Mouse (Mus musculus) cerebellum, adult 11-12 months (tissue): Measurements from ENCODE around the gene Col6a3.
A peak's percentile ranks its signal among the peaks of the same experiment; 100 is the strongest.

Experiments
- DNase-seq: peaks from one replicate; pipeline ENCODE4 v3.0.0; 2022

The Col6a3 gene

DNA sequence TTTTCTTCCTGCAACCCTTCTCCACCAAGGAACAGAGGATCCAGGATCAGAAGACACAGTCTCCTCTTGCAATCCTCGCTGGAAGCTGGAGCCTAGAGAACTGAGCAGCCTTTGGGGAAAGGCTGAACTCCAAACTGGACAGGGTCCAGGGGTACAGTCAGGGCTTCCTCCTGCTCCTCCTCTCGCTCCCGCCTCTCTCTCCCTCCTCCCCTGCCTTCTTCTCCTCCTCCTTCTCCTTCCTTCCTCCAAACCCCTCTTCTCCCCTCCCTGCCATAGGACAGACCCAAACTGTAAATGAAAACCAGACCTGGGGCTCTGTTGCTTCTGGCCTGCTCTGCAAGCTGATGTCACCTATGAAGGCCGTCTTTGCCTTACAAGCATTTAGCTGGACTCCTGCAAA lies at the start of gene Col6a3:
Col6a3 (minus strand) TSS at position 136 of the 400 bp plus-strand sequence.
- no peak for DNase-seq

DNA sequence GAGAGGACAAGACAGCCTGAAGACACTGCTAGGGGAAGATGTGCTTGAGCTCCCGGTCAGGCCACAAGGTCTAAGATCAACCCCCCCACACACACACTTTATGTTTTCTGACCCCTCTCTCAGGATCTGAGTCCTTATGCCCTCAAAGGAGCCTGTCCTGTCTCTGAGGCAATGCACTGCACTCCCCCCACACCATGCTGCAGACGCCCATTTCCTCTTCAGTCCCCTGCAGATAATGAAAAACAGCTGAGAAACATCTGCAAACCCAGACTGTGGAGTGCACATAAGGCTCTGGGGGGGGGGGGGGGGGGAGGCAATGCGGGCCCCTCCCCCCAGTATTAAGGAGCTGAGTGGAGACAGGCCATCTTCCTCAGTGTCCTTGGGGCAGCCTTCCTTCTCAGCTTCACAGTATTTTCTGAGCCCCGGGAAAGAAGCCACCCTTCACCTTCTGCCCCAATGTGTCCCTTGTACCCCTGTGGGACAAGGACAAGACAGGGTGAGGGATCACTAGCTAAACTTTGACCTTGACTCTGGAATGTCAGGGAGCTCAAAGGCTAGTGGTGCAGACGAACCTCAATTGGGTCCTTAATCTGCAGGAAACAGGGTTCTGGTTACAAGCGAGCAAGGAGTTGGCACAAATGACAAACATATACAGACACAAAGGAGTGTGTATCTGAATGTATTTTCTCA lies 42.1 kb upstream of the Col6a3 start:
- no peak for DNase-seq

DNA sequence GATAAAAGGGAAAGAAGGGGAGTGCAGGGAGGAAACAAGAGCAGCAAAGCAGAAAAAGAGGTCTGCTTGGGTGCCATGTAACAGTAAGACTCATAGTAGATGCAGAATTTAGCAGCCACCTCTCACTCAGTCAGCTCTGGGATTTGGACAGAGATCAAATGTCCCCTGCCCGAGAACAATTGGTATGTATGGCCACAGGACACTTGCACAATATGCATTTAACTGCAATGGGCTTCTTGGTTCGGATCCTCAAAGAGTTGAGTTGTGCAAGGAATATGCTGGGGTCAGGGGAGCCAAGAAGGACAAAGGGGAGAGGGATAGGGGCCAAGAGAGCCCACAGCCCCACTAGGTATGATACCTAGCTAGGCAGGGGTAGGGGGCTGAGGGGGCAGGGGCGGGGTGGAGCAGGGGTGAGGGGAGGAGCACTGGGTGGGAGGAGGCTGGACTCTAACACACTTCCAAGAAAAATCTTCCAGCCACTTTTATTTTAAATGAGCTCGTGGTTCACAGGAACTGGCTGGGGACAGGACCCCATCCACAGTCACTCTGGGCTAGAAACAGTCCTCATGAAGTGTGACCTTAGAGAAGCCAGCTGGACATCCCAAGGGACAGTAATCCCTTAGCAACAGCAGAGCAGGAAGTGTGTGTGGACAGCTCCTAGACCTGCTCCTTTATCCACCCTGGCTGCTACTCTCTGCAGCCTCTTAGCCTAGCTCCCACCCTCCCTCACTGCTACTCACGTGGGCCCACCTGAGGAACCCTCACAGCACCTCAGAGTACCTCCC lies 32.9 kb upstream of the Col6a3 start:
- DNase-seq: no peak

DNA sequence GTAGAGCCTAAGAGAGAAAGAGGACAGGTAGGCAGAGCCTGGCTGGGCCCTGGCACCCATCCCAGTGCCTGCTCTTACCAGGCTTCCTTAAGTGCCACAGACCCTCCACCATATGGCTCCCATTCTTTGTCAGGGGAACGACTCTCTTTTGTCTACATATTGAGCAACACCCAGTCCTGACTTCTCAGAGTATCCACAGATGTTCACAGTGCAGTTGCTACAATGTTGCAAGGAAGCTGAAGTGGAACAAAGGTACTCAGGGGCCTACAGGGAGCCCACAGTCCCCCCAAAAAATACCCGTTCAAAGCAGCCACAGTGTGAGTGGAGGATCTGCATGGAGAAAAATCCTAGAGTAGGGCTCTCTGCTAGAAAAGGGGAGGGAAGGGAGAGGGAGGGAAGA lies 32.2 kb upstream of the Col6a3 start:
- no peak for DNase-seq

DNA sequence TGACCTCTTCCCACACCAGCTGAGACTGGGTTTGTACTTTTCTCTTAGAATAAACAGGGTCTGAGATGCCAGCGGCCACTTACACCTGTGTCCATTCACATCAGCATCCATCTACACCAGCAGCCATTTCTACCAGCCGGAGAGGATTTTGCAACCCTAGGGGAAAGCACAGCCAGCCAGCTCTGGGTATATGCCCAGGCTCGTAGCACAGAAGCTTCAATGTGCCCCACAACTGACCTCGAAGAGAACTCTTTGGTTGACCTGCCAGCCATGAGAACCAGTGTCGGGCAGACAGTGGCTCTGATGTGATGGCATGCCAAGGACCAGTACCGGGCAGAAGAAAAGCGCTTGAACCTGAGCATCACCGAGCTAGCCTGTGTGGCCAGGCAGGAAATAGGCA lies 31.6 kb upstream of the Col6a3 start:
- no peak for DNase-seq

DNA sequence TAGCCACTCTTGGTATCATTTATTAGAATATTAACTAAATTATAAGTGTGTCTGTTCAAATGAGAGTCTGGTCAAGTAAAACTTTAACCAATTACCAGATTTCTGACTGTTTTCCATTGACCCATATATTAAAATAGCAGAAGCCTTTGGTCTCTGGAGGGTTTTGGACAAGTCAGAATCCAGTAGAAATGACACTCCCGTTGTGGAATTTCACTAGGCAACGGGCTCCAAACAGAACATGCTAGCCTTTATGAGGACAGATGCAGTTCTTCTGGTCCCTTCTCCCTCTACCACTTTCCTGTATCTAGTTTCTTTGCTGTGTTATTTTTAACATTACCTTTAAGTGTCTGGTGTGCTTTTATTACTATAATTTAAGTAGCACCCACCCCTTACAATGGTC lies 26.8 kb upstream of the Col6a3 start:
- no peak for DNase-seq

DNA sequence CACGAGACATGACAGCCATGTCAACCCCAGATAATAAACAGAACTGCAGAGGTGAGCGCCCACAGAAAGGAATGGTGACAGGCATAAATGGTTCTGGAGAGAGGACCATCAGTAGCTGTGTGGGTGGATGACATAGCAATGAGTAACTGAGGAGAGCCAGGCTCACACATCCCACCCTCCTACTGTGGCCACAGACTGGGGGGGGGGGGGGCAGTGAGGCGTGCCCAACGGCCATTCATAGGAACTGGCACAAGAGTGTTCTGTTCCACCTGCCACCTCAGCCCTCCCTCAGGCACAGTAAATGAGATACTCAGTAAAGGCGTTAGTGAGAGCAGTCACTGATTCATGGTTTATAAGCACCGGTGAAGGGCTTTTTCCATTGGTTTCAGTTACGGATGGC lies 23.0 kb upstream of the Col6a3 start:
- no peak for DNase-seq

DNA sequence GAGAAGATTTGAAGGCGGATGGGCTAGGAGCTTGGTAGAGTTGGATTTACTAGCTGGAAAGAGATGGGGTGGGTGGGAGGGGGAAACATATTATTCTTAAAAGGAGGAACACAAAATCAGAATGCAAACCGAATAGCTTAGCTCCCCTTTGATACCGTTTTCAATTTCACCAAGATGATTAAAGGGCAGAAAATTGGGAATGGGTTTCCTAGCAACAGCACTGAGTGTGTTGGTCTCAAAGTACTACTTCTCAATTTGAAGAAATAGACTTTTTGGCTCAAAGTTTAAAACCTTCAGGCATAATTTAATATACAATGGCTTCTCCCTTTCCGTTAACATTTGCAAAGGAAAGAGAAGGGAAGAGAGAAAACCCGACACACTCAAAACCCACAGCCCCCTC lies 12.1 kb upstream of the Col6a3 start:
- no peak for DNase-seq

DNA sequence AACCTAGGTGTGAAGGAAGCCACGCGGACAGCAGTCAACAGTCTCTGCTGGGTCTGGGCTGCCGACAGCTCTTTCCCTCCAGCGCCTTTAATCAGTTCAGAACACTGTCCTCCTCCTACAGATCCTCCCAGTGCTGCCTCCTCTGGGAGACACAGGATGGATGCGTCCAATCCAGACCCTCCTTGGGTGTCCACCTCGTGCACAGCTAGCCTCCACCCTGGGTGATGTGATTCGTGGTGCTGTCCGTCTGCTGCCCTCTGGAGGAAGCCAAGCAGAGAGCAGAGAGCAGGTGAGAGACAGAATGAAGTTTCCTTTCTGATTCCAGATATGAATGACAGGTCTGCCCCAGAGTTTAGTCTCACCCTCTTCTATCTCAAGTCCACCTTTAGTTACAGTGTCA lies 6.1 kb upstream of the Col6a3 start:
- no peak for DNase-seq

DNA sequence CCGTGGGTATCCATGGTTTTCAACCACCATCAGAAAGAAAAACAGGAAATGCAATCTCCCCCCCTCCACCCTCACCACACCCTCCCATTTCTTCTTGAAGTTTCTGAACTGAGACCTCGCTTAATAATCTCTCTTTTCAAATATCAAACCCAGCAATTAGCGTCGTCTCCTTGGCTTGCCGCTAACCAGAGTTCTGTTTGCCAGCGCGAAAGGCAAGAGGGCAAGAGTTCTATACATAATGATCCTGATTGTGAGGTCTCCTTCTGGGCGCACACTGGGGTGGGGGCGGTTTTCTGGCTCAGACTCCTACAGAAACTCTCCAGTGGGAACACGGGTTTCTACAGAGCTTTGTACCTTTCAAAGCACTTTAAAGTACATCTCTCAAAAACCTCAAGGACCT lies 1.4 kb upstream of the Col6a3 start:
- DNase-seq: no peak

DNA sequence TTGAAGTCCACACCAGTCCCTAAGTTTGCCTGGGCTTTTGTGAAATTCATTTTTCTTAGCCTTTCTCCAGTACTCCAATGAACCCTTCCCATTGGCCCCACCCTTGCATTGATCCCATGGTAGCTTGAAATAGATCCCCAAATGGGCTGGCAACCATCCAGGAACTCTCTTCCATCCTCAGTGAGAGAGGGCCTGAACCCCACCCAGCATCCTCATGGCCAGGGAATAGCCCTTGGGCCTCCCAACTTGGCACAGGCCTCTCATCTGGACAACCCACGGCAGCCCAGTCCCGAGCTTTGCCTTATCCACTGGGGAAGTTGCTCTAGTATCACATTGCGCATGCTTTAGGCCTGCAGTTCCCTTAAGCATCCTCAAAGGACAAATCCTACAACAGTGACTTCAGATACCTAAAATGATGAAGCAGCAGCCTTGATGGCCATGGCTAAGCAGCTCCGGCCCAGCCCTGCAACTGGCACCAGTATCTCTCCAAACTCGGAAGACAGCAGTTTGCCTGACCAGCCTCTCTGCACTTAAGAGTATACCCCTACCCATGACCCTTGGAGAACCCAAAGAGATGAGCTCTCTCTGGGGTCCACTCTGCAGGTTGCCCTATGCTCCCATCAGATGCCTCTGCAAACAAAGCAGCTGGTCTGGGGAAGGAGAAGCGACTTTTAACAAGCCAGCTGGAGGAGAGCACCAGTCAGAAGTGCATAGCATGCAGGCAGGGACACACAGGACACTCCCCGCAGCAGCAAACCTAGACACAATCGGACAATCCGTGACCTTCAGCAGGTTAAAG lies 783 bp downstream of the Col6a3 start:
- DNase-seq: no peak

DNA sequence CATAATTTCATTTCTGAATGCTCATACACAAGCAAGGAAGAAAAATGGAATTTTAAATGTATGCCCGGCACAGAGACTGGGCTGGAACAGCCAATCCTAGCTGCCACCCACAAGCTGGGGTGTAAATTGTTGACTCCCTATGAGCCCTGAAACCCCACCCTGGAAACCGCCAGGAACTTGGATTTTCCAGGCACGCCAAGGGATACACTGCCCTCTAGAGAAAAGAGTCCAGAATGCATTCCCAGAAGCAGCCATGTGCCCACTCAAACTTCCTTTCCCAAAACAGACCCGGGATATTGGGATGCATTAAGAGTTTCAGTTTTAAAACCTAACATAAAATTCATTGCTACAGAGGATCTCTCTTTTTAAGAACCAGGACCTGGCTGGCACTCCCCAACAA lies 3.5 kb downstream of the Col6a3 start:
- DNase-seq: no peak

DNA sequence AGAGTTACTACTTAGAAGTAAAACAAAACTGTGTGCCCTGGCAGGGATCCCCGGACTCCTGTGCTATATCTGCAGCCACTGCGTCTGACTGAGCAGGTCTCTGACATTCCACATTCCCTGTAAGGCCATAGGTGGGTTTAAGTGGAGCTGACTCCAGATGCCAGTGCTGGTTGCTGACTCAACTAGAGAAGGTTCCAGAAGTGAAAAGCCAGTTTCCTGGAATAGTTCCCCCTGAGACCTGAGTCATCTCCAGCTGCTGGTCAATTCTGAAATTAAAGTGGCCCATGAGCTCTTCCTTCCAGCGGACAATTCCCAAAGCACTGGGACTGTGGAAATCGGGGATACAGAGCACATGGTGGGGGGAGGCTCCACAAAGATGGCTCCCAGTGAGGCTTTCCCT lies 5.1 kb downstream of the Col6a3 start:
- no peak for DNase-seq

DNA sequence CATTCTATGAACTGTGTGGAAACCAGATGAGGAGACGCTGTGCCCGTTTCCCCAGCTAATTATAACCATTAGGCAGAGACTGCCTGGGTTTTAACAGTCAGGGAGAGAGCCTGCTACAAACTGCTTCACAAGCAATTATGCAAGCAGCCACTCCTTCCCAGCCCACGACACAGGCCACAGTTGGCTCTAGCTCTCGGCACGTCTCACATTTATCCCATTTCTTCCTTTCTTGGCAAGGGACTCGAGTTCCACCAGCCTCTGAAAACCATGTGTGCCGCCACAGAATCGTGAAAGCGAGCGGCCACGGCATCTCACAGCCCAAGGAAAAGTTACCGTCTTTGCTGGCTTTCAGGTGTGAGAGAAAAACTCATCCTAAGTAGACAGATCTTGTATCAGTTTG lies 5.5 kb downstream of the Col6a3 start:
- no peak for DNase-seq

DNA sequence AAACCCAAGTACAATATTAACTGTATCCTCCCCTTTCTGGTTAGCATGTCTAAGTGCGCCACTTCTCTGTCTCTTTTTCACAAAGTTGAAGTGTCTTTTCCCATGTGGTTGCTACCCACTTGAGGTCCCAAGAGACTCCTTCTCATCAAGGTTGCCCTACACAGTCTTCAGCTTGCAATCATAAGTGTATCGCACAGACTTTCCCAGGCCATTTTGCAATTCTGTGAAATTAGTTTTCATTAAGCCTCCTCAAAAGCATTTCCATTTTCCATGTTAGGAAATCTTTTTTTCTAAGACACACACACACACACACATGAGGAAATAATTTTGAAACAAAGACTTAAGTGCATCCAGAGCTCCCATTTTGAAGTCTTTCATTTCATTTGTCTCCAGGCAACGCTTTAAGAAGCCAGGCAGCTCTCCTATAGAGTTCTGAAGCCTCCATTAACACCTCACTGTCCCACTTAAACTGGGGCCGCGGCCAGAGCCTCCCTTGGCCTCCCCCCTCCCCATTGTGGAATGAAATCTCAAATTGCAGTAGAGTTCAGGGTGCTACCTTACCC lies 7.5 kb downstream of the Col6a3 start:
- no peak for DNase-seq

DNA sequence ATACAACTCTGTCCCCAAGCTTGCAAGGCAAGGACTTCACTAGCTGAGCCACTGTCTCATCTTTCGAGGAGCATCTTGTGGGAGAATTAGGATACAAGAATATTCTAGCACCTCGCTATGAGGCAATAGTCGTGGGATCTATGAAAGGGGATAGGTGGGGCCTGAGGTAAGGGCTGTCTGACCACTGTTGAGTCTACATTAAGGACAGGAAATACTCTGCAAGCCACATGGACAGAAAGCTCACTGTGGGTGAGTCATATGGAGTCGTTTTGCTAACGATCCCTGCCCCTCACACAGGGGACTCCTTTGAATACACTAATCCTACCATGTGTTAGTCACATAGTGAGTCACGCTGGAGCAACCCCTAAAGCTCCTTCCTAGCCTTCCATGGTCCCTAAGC lies 9.1 kb downstream of the Col6a3 start:
- no peak for DNase-seq

DNA sequence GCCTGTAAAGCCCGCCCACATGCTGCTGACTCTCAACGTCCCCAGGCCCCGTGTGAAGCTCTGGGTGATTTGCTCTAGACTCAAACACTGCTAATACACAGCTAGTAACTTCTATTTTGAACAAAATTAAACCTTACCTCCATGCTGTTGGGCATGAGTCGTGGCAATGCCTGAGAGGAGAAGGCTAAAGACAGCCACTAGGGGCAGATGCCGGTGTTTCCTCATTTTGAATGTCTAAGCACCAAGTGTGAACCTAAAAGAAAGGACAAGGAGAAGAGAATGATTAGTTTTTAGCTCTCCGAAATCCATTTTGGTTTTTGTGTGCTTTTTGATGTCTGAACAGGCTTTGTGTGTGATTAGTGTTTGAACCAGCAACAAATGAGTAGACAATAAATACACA lies 13.8 kb downstream of the Col6a3 start:
- DNase-seq: no peak

DNA sequence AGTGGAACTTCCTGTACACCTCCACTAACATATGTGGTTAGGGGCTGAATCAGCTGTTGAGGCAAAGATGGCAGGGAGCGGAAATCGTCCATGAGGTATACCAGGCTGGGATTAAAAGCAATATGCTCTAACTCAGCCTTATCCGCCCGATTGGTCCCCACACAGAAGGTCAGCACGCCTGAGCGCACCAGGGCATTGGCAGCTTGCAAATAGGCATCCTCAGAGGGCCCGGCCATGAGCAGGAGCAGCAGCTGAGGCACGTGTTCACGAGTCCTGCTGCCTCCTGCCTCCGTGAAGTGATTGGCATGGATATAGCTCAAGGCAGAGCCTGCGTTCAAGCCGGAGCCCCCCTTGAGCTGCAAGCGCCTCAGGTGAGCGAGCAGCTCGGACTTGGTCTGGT lies 30.5 kb downstream of the Col6a3 start:
- DNase-seq: no peak

DNA sequence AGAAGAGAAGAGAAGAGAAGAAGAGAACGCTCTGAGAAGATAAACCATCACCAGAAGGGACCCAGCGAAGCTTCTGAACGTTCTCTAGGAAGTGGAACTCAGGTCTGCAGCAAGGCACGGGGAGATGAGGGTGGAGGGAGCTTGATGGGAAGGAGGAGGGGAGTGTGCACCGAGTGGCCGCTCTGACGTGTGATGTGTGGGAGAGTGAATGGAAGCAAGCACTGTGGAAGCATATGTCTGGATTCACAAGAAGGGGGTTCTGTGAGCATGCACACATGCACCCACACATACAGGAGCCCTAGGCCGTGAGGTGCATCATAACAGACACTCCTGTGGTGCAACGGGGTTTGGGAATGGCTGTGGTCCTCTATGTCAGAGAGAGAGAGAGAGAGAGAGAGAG lies 34.8 kb downstream of the Col6a3 start:
- no peak for DNase-seq

DNA sequence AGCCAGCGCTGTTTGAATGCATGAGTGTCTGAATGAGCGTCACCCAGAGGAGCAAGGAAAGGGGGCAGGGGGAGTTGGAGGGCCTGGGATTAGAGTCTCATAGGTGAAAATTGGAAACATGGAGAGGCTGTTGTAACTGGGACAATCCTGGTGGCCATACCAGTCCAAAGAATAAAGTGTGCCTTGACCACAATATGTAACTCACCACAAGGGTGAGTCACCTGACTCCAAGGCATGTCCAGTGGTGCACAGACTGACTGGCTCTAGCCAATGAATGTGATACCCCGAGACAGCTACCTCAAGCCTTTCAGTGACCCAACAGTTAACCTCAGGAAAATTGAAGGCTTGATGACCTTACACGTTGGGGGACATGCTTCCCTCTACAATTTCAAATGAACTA lies 40.7 kb downstream of the Col6a3 start:
- DNase-seq: no peak

DNA sequence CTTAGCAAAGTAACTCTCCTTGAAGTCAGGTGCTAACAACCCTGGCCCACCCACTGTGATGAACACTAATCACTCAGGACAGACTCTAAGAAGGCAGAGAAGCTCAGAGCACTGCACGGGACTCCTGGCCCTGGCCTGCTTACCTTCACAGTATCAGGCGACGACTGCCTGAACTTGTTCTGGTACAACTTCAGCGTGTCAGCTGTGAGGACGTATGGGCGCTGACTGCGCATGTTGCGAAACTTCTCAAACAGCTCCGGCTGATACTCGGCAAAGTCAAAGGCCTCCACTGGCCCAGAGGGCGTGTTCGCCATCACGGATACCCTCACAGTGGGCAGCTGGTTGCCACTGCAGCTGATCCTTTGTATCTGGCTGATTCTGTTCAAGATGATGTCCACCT lies 42.7 kb downstream of the Col6a3 start:
- DNase-seq: no peak

DNA sequence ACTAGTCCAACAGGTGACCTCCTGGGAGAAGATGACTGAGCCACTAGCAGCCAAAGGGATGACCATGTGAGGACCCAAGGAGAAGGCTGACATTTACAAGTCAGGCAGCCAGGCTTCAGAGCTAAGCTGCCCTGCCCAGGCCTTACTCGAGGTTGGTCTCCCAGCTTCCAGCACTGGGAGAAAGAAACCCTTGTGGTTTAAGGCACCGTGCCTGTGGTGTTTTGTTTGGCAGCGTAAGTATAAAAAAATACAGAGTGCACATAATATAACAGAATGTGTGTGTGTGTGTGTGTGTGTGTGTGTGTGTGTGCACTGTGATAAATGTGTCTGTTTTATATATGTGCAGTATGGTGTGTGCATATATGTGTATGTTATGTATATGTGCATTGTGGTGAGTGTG lies 43.3 kb downstream of the Col6a3 start:
- no peak for DNase-seq

DNA sequence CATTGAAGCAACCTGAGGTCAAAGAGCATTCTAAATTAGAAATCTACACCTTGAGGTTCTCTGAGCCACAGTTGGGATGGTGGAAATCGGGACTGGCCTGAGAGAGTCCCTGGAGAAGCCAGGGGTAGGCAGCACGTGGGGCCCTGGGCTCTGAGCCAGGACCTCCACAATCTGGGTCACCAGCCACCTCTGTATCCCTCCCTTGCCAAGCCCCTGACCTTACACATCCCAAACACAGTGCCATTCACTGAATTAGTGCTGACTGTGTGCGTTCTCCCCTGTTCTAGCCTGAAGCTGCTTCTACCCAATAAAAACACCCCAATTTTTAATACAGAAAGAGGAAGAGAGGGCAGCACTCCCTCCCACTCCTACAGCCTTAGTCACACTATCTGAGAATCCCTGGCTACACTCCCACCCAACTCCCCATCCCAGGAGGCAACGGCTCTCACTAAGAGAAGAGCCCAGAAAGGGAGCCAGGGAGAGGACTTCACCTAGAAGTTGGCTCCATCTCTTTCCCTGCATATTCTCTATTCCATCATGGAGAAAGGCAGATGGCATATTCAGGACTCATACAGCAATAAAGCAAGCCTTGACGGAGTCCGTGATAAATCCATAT lies 46.4 kb downstream of the Col6a3 start:
- DNase-seq: peak; percentile 8
